In the genomic region with DNA sequence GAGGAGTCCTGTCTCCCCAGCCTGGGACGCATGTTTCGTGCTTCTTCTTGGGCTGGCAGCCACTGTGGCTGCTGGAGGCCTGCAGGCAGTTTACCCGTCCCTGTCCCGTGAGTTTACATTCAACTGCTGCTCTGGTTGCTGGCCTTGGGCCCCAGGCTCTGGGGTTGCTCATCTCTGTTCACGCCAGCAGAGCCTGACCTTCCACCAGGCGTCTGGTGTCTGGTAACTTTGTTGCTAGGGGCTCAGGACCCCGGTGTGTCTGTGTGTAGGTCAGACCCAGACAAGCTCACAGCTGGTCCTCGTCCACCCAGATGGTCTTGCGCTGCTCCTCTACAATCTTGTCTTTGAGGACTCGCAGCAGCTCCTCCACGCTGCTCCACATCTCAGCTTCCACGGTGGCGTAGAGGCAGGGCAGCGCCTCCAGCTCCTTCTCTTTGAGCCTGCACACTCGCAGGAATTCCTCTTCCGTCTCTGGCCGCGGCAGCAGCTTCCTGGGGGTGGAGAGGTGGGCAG, we compare ENCODE assay signal across 8 mouse cellular contexts. TPM values are rescaled to one million over a fixed set of nuclear protein-coding genes. Genes with fewer than 3 reads are reported as not detected.
DNase-seq lines count a peak whose midpoint lies in the region; ATAC-seq and TF ChIP-seq lines count a peak whose summit lies in the region.

No protein-coding gene starts in this region.

- H3K27me3 ChIP-seq in intestine, postnatal 0 days (replicated peaks; ENCODE audit: control insufficient read depth, insufficient read depth, low read length), result no peaks in the 10 kb centered on the region

- ATAC-seq in intestine, postnatal 0 days, result no peak

- no peaks in the 10 kb centered on the region for H3K4me1 ChIP-seq in intestine, postnatal 0 days (replicated peaks; ENCODE audit: control insufficient read depth, insufficient read depth, low read length)

- no peak overlapping the region for H3K4me3 ChIP-seq in intestine, postnatal 0 days (ENCODE audit: low read depth, low read length)

- no peak overlapping the region for H3K9ac ChIP-seq in intestine, postnatal 0 days (ENCODE audit: low read depth, low read length)

- WGBS in intestine, postnatal 0 days, result 18% methylated on average over 18 of the region's 18 CpGs

- no peaks in the 10 kb centered on the region for H3K36me3 ChIP-seq in intestine, postnatal 0 days (ENCODE audit: control insufficient read depth, insufficient read depth)

- peak overlapping the region; percentile 40 for H3K4me2 ChIP-seq in intestine, postnatal 0 days (replicated peaks; ENCODE audit: low read depth)

- TF ChIP-seq CTCF in intestine, postnatal 0 days (IDR thresholded peaks at IDR 0.05; ENCODE audit: low read depth), result no peak

- H3K27ac ChIP-seq in intestine, postnatal 0 days (ENCODE audit: low read depth, low read length), result no peak overlapping the region

- no peaks in the 10 kb centered on the region for H3K9me3 ChIP-seq in intestine, postnatal 0 days (ENCODE audit: control insufficient read depth)

- DNase-seq in cerebellum, postnatal 10 days, result peak; percentile 42 to 45
- DNase-seq in cerebellum, adult 9-10 months, result no peak
- DNase-seq in right cerebral cortex, adult 2 months (ENCODE audit: low spot score in 2 of 2), result peak; percentile 38 to 45
- DNase-seq in right cerebral cortex, postnatal 14 days, result no peak
- DNase-seq in mesoderm, embryonic 11.5 days (ENCODE audit: low read depth, low spot score), result peak; percentile 38
- DNase-seq in thymus, postnatal 4 days, result peak; percentile 52
- DNase-seq in B cell, adult 2 months, result no peak

RNA-seq across cellular contexts. Expression of a gene that starts 42.9 kb away (rescaled TPM):
- 13.8 and 14.4 TPM in 2 replicates for polyA plus RNA-seq in intestine, postnatal 0 days (2015; fragmentation: Nextera tagmentation; extraction: Ambion mirVana)

Comparison
In these comparisons a context has a peak if more than half of its experiments do, and no peak if none do; other contexts are left out.
1. DNase-seq: peak in cerebellum, postnatal 10 days (2 of 2), right cerebral cortex, adult 2 months (2 of 2), mesoderm, embryonic 11.5 days (single experiment) and thymus, postnatal 4 days (single experiment); none in cerebellum, adult 9-10 months (single experiment), right cerebral cortex, postnatal 14 days (single experiment) and B cell, adult 2 months (0 of 2).